Mouse (Mus musculus) heart, postnatal 0 days (tissue): ENCODE data around the gene Frmd4b. TPM values are rescaled to one million over a fixed set of nuclear protein-coding genes. Genes with fewer than 3 reads are reported as not detected.
"Not testable (repeated sequence)": the region's sequence is repeated elsewhere in the genome, so short reads cannot be mapped to it uniquely, and the experiment has no call there.

Experiments
- ATAC-seq: fragments of 200-750 bp; cut with Nextera tagmentation; 2 replicates; pipeline ENCODE4 v1.8.0; 2017; ENCODE audit warnings: low read depth, moderate number of reproducible peaks, moderate library complexity; ENCODE audit not compliant: insufficient read depth
- DNase-seq: peaks from one replicate; pipeline ENCODE4 v3.0.0-alpha.2; 2016; ENCODE audit warnings: low spot score
- H3K27ac ChIP-seq: fragments of 300-500 bp; sonication (generic); 2 replicates; pipeline ENCODE4 v1.5.1; 2014; ENCODE audit warnings: low read depth, mild to moderate bottlenecking
- H3K27me3 ChIP-seq: fragments of 300-500 bp; sonication (generic); 2 replicates; pipeline ENCODE4 v1.6.1; 2014; ENCODE audit warnings: low read length, mixed read lengths; ENCODE audit not compliant: control insufficient read depth, insufficient read depth
- H3K36me3 ChIP-seq: fragments of 300-500 bp; sonication (generic); replicated peaks from 2 replicates; pipeline ENCODE4 v1.6.1; 2014; ENCODE audit warnings: low read length, mixed read lengths; ENCODE audit not compliant: control insufficient read depth, insufficient read depth
- H3K4me1 ChIP-seq: fragments of 300-500 bp; sonication (generic); 2 replicates; pipeline ENCODE4 v1.6.1; 2014; ENCODE audit warnings: antibody characterized with exemption; ENCODE audit not compliant: control insufficient read depth, insufficient read depth
- H3K4me2 ChIP-seq: fragments of 300-500 bp; sonication (generic); 2 replicates; pipeline ENCODE4 v1.6.1; 2014; ENCODE audit warnings: low read depth, mild to moderate bottlenecking, low read length, moderate library complexity
- H3K4me3 ChIP-seq: fragments of 300-500 bp; sonication (generic); 2 replicates; pipeline ENCODE4 v1.5.1; 2014; ENCODE audit warnings: low read depth, low read length
- H3K9ac ChIP-seq: fragments of 300-500 bp; sonication (generic); replicated peaks from 2 replicates; pipeline ENCODE4 v1.6.1; 2014; ENCODE audit warnings: low read depth, low read length, mixed read lengths
- H3K9me3 ChIP-seq: fragments of 300-500 bp; sonication (generic); replicated peaks from 2 replicates; pipeline ENCODE4 v1.6.1; 2016; ENCODE audit warnings: low read length; ENCODE audit not compliant: control insufficient read depth
- CTCF ChIP-seq: IDR thresholded peaks from 2 replicates; pipeline ENCODE4 v1.5.1; 2016; ENCODE audit warnings: antibody characterized with exemption, control low read depth, low read depth
- EP300 ChIP-seq: IDR thresholded peaks from 2 replicates; pipeline ENCODE4 v1.6.1; 2016; ENCODE audit warnings: antibody characterized with exemption, low read depth
- whole genome bisulfite sequencing: fragments of 180-500 bp; shearing (Covaris S2); extraction: QIAGEN DNeasy Blood & Tissue Kit; methylation state at CpG from one replicate; pipeline ENCODE4 v1.1.7; 2014; 5-methylcytosine and 5-hydroxymethylcytosine counted together
- polyA plus RNA-seq: library from polyadenylated mRNA; unstranded; fragments of >200 nt; fragmentation: Nextera tagmentation; extraction: Ambion mirVana; gene quantifications from 2 replicates; pipeline ENCODE4 v1.2.1, GENCODE M21; 2015
- total RNA-seq: library from RNA; depleted of rRNA; stranded (reverse); fragments of >200 nt; gene quantifications from 2 replicates; pipeline ENCODE4 v1.2.3, GENCODE M21; 2014; ENCODE audit warnings: low replicate concordance

Frmd4b gene
- total and polyA plus RNA-seq, 2 experiments from 2014 or later: 6.2 to 19.0 TPM

DNA sequence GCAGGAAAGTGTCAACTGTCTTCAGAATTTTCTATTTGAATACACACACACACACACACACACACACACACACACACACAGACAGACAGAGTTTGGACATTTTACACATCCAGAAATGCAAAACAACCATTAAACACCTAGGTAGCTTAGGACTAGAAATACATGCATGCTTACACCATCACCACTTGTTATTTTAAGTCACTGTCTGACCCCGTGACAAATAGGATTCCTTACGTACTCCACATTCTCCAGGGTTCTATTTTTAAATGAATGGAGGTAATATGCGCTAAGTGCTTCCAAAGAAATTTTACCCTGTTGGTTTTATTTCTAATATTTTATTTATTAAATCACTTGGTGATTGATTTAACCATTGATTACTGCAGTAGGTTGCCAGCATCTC lies 351.6 kb downstream of the Frmd4b start:
- Histone ChIP-seq H3K9me3 (no peaks in the 10 kb centered on the region), H3K27me3 (no peaks in the 10 kb centered on the region), H3K4me3 (no peak overlapping the region), H3K36me3 (no peaks in the 10 kb centered on the region), H3K4me1 (peaks cover 17% of the 10 kb centered on the region; the same call in 1 of the 2 replicates), H3K4me2 (0 out of 2 replicates have a peak overlapping the region, but pooled peaks have one; percentile 21), H3K9ac (no peak overlapping the region), H3K27ac (peak overlapping the region; percentile 92)
- peak; percentile 88 for ATAC-seq
- 30% methylated on average over 3 of the region's 3 CpGs for WGBS
- TF ChIP-seq CTCF (no peak), EP300 (no peak; the same call in none of the 2 replicates)
- peak; percentile 77 for DNase-seq

DNA sequence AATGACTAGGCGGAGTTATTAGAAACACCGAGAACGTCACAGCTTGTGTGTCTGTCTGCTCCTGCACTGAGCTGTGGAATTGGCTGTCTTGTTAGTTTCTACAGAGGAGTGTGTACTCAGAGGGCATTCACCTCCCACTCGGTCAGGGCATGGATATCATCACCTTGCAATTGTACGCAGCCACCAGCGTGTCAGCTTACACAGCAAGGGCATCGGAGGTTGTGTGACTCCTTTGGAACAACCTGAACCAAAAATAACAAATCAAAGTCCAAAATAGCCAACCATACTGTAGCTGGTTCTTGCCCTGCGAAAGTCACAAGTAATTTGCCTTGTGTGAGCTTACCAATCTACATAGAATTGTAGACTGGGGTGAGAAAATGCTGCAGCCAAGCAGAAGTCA lies 352.1 kb downstream of the Frmd4b start:
- H3K4me2 ChIP-seq: peak overlapping the region; percentile 21
- peaks cover 17% of the 10 kb centered on the region; the same call in 1 of the 2 replicates for H3K4me1 ChIP-seq
- H3K4me3 ChIP-seq: no peak overlapping the region
- ATAC-seq (peak; percentile 92), DNase-seq (peak; percentile 76)
- no peak overlapping the region for H3K9ac ChIP-seq
- no peak for TF ChIP-seq EP300
- no peak for TF ChIP-seq CTCF
- H3K27me3 ChIP-seq: no peaks in the 10 kb centered on the region
- H3K27ac ChIP-seq: peak overlapping the region; percentile 92
- H3K36me3 ChIP-seq: no peaks in the 10 kb centered on the region
- no peaks in the 10 kb centered on the region for H3K9me3 ChIP-seq
- 29% methylated on average over 8 of the region's 8 CpGs for WGBS

DNA sequence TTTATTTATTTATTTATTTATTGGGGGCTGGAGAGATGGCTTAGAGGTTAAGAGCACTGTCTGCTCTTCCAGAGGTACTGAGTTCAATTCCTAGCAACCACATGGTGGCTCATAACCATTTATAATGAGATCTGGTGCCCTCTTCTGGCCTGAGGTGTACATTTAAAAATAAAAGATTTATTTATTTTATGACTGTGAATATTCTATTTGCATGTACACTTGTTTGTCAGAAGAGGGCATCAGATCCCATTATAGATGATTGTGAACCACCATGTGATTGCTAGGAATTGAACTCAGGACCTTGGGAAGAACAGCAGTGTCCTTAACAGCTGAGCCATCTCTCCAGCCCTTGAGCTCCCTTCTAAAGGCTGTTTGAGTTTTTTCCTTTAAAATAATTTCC lies 353.6 kb downstream of the Frmd4b start:
- H3K9me3 ChIP-seq, DNase-seq, ATAC-seq, H3K4me3 ChIP-seq, H3K36me3 ChIP-seq, H3K9ac ChIP-seq, H3K27me3 ChIP-seq, H3K4me2 ChIP-seq: not testable (repeated sequence)
- Histone ChIP-seq H3K27ac (peak overlapping the region; percentile 92), H3K4me1 (peaks cover 13% of the 10 kb centered on the region; the same call in 1 of the 2 replicates)
- TF ChIP-seq CTCF: 0 out of 2 replicates have a peak, but pooled peaks have one; percentile 10

DNA sequence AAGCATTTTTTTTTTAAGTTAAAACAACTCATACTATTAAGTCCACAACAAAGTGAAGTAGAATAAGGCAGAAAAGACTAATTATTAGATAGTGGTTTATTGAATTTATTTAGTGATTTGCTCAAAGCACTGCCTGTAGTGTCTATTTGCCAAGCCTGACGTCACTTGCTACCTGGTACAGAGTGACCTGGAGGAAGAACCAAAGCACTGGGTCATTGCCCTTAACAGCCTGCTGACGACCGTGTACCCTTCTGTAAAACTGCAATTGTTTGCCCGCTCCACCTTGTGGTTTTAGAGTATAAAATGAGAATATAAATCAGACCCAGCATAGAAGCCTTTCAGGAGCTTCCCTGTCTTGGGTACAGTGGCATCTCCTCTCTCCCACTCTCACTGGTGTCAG lies 355.1 kb downstream of the Frmd4b start:
- Histone ChIP-seq H3K36me3 (no peaks in the 10 kb centered on the region), H3K9me3 (no peaks in the 10 kb centered on the region), H3K4me2 (no peak overlapping the region), H3K9ac (no peak overlapping the region), H3K4me3 (no peak overlapping the region), H3K4me1 (peaks cover 13% of the 10 kb centered on the region; the same call in 1 of the 2 replicates), H3K27ac (no peak overlapping the region), H3K27me3 (no peaks in the 10 kb centered on the region)
- DNase-seq (no peak), ATAC-seq (no peak)
- 68% methylated on average over 4 of the region's 4 CpGs for WGBS
- TF ChIP-seq CTCF (peak; percentile 15; the same call in 1 of the 2 replicates), EP300 (no peak)

DNA sequence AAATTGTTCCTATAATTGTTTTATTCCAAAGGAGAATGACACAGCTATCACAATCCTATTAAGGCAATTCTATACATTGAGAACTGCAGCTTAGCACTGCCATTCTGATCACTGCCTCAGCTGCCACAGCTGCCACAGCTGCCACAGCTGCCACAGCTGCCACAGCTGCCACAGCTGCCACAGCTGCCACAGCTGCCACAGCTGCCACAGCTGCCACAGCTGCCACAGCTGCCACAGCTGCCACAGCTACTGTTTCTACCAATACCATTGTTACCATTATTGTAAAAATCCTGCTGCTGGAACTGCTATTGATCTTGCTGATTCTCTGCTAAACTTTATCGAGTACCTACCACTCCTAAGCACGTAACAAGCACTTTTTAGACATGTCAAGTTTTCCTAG lies 357.4 kb downstream of the Frmd4b start:
- H3K4me2 ChIP-seq, H3K27me3 ChIP-seq, H3K9me3 ChIP-seq, H3K9ac ChIP-seq, H3K27ac ChIP-seq, H3K4me1 ChIP-seq, H3K36me3 ChIP-seq, H3K4me3 ChIP-seq, ATAC-seq, DNase-seq: not testable (repeated sequence)
- WGBS: 89% methylated on average over 2 of the region's 2 CpGs

DNA sequence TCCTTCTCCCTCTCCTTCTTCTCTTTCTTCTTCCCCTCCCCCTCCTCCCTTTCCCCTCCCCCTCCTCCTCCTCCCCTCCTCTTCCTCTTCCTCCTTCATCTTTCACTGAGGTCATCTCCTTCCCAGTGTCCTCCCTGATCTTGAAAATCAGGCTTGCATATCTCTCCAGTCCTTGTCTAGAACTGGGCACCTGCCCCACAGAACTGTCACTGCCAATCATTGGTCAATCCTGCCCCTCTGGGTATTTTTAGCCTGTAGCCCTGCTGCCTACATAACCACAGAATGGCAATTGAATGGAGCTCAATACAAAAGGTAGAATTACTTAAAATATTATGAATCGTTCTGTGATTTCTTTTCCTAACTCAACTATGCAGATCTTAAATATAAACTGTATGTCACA lies 358.9 kb downstream of the Frmd4b start:
- no peak overlapping the region for H3K9ac ChIP-seq
- DNase-seq: no peak
- H3K9me3 ChIP-seq: no peaks in the 10 kb centered on the region
- ATAC-seq: no peak
- WGBS: 64% methylated on average over 1 of the region's 1 CpGs
- H3K4me2 ChIP-seq: no peak overlapping the region
- H3K36me3 ChIP-seq: no peaks in the 10 kb centered on the region
- TF ChIP-seq EP300: no peak
- TF ChIP-seq CTCF: no peak
- no peaks in the 10 kb centered on the region for H3K27me3 ChIP-seq
- H3K27ac ChIP-seq: no peak overlapping the region
- H3K4me1 ChIP-seq: no peaks in the 10 kb centered on the region
- H3K4me3 ChIP-seq: no peak overlapping the region
